Mouse (Mus musculus) telencephalon, adult 2 months (tissue): ENCODE results near the gene Erbb3.
"Not testable (repeated sequence)": the region's sequence is repeated elsewhere in the genome, so short reads cannot be mapped to it uniquely, and the experiment has no call there.

Experiments used
- DNase-seq: peaks from one replicate; pipeline ENCODE4 v3.0.0-alpha.2; 2011; ENCODE audit warnings: low read depth, low spot score

The Erbb3 gene

GRCm38 (mm10) chr10:128589464-128590192, at the start of gene Erbb3:
TSS of gene Erbb3 (minus strand) at chr10:128589652.
- DNase-seq = no peak

GRCm38 (mm10) chr10:128637011-128637410, 47.6 kb upstream of the Erbb3 start:
- DNase-seq = no peak

DNA sequence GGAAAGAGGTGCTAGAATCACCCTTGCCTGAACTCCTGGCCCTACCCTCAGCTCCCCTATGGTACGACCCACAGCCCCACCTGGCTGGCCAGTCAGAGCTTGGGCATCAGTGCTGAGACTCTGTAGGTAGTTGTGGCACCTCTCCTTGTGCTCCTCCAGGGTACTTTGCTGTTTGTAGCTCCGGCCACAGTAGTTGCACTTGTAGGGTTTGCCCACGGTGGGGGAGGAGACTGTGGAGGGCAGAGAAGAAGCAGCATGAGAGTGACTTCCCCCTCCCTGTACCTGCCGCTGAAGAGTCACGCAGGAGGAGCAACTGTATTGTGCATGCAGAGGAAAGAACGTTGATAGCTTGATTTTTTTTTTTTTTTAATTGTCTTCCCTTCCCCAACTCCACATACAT, 47.1 kb upstream of the Erbb3 start:
- no peak for DNase-seq

GRCm38 (mm10) chr10:128635697-128636096, 46.2 kb upstream of the Erbb3 start:
- DNase-seq = no peak

DNA sequence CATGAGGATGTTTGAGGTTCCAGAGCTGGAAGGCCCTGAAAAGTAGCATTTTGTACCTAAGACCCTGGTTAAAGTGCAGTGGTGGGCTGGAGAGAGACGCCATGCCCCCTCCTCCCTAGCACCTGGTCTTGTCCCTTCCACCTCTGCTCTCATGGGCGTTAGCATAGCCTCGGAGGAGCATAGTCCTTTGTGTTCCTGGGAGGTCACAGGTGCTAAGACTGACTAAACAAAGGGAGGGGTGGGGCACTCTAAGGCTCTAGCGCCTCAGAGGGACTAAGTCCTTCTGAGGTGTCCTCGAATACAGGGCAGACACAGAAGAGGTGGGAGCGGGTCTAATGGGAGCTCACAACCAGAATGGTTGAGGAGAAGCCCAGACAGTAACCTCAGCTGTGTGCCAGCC, 42.1 kb upstream of the Erbb3 start:
- no peak for DNase-seq

GRCm38 (mm10) chr10:128630306-128630705, 40.9 kb upstream of the Erbb3 start:
- DNase-seq = not testable (repeated sequence)

DNA sequence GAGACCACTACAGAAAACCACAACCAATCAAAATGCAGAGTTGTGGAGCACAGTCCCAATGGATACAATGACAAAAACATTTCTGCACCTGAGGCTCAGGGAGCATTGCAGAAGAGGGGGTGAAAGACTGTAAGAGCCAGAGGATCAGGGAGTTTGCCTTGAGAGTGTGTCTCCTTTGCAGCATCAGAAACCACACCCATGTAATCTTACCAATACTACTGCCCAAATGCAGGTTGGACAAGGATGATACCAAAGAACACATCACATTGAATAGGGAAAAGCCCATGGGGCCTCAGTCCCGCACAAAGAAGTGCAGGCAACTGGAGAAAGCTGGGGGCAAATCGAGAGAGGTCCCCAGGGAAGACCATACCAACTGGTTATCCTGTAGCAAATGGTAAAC, 40.3 kb upstream of the Erbb3 start:
- DNase-seq = no peak

DNA sequence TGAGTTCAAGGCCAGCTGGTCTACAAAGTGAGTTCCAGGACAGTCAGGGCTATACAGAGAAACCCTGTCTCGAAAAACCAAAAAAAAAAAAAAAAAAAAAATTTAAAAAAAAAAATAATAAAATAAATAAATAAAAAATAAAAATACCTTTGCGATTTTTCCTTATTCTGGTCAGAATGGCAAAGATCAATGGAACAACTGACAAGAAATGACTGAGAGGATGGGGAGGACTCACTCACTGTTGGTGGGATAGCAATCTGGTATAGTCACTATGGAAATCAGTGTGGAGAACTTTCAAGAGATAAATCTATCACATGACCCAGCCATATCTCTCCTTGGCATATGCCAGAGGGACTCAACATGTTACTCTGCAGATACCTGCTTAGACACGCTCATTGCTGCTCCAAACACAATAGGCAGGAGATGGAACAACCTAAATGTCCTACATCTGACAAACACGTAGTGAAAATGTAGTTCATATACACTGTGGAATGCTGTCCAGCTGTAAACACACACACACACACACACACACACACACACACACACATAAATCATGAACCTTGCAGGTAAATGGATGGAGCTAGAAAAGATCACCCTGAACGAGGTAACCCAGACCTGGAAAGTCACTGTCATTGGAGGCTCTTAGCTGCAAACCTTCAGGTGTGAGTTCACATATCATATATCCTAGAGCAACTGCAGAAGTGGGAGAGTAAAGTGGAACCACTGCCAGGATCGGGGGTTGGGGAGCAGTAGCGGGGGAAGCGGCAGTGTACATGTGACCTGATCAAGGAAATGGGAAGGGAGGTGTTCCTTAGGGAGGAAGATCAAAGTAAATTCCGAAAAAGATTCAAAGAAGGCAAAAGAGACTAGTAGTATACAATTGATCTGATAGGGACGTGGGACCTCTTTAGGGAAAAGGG, 38.2 kb upstream of the Erbb3 start:
- no peak for DNase-seq

DNA sequence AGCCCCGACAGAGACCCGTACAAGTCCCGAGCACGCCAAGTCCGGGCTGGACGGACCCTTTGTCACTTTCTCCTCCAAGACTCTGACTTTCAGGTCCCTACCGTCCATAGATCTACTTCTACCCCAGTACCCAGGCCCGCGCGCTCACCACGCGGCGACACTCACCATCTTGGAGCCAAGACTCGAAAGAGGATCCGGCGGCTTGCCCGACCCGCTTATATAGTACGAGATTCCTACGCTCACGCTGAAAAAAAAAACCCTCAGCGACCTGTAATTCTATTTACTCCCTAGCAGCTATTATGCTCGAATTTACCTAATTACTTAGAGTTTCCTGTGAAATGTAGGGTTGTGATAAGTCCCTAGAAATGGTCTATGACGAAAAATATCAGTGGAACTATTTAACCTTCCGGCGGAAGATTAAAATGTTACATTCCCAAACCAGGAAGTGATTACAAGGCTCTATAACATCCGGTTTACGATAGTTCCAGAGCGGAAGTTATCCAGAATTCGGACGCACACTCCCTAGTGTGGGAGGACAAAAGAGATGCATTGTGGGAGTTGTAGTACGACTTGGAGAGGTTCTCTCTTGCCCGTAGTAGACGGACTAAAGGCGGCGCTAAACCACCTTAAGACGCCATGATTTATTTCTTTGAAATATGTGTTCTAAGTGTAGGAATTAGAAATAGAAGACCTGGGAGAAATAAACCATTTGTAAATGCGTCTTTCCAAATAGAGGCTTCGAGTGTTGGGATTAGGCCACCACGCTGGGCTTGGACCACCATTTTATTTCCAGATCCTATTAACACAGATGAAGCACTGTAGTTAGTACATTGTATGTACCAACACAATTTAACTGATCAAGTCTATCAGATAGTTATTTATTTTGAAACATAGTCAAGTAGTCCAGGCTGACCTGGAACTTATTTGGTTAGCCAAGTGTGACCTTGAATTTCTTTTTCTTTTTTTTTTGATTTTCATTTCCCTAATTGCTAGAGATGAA, 37.2 kb upstream of the Erbb3 start, which contains the start of gene Rps26:
Gene Rps26, minus strand, starts transcription at position 437 of the 1,000 bp plus-strand sequence.
- DNase-seq = peak; percentile 100

- DNase-seq = no peak
These were observed 35.9 kb upstream of the Erbb3 start for GRCm38 (mm10) chr10:128625287-128625894.

DNA sequence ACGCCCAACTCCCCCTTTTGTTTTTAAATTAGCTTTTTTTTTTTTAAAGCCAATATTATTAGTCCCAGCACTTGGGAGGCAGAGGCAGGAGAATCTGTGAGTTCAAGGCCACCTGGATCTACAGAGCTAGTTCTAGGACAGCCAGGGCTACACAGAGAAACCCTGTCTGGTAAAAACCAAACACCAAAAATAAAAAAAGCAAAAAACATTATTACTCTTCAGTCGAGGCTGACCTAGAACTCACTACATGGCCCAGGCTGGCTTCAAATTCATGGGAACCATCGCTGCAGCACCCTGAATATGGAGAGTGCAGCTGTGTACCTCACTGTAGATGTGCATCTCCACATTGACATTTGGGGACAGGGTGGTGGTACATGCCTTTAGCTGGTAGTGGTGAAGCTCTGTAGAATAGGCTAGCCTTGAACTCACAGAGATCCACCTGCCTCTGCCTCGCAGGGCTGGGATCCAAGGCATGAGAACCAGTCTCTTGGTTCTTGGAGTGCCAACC, 33.7 kb upstream of the Erbb3 start:
- not testable (repeated sequence) for DNase-seq

DNA sequence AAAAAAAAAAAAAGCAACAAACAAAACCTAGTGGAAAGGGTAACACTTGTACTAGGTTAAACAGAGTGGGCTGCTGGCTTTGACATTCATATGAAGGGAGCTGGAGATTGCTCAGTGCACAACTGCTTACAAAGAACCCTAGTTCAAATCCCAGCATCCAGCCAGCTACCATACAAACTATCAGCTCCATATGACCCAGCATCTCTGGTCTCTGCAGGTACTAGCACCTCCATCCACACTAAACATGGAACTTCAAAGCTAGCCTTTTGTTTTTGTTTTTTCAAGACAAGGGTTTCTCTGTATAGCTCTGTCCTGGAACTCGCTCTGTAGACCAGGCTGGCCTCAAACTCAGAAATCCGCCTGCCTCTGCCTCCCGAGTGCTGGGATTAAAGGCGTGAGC, 33.2 kb upstream of the Erbb3 start:
- DNase-seq = no peak

GRCm38 (mm10) chr10:128621986-128622520, 32.6 kb upstream of the Erbb3 start:
- DNase-seq = no peak

GRCm38 (mm10) chr10:128620241-128620640, 30.8 kb upstream of the Erbb3 start:
- no peak for DNase-seq

DNA sequence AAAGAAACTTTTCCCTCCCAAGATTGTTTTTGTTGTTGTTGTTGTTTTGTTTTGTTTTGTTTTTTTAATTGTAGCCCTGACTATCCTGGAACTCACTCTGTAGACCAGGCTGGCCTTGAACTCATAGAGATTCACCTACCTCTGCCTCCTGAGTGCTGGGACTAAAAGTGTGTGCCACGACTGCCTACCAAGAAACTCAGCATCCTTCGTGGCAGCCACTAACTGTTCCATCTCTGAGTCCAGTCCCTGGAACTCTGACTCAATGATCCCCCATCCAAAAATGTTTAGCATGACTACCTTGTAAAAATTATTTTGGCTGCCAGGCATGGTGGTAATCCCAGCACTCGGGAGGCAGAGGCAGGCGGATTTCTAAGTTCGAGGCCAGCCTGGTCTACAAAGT, 29.7 kb upstream of the Erbb3 start:
- not testable (repeated sequence) for DNase-seq

DNA sequence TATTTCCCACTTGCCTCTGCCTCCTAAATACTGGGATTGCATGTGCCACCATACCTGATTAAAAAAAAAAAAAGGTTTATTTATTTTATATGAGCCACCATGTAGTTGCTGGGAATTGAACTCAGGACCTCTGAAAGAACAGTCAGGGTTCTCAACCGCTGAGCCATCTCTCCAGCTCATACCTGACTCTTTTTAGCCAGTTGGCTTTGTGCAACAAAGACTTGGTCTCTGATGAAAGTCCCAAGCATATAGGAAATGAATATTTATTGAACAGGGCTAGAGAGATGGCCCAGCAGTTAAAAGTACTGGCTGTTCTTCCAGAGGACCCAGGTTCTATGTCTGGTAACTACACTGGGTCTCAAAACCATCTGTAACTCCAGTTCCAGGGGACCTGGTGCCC, 29.1 kb upstream of the Erbb3 start:
- DNase-seq = no peak

DNA sequence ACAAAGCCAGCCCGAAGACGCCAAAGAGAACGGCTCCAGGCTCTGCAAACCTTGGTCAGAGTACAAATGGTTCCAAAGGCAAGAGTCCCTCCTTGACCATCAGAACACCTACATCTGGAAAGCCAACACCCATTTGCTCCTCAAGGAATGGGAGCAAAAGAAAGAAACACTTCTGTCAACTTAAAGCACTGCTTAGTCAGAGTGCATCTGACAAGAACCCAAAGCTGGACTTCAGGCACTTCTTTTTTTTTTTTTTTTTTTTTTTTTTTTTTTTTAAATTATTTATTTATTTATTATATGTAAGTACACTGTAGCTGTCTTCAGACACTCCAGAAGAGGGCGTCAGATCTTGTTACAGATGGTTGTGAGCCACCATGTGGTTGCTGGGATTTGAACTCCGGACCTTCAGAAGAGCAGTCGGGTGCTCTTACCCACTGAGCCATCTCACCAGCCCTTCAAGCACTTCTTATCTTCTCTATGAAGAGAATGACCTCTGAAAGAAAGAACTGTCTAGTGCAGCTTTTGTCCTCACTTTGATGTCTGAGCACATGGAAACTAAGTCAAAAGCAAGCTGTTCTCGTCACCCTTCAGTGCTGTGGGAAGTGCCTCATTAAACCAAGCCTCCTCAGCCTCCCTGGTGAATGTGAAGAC, 26.5 kb upstream of the Erbb3 start:
- DNase-seq = not testable (repeated sequence)

GRCm38 (mm10) chr10:128614934-128615333, 25.5 kb upstream of the Erbb3 start:
- DNase-seq = no peak

- DNase-seq = not testable (repeated sequence)
These were observed 24.4 kb upstream of the Erbb3 start for GRCm38 (mm10) chr10:128613820-128614219.

DNA sequence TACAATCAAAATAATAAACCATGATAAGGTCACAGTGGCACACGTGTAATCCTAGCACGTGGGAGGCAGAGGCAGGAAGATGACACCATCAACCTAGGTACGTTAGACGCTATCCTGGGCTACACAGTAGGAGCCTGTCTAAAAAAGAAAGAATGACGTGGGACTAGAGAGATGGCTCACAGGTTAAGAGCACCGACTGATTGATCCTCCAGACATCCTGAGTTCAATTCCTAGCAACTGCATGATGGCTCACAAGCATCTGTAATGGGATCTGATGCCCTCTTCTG, 23.6 kb upstream of the Erbb3 start:
- DNase-seq = no peak
